Mouse (Mus musculus) thymus, adult 2 months (tissue): ENCODE measurements around the gene Atp8b2.

Experiments
- CTCF ChIP-seq: fragments of 200-500 bp; IDR thresholded peaks from 2 replicates; pipeline ENCODE4 v1.5.1; 2012; ENCODE audit warnings: mild to moderate bottlenecking, control low read depth, low read length, moderate library complexity, borderline replicate concordance; ENCODE audit not compliant: control insufficient read depth, poor library complexity, insufficient read depth; ENCODE audit errors: extremely low read depth
- POLR2A ChIP-seq: fragments of 200-500 bp; IDR thresholded peaks from 2 replicates; pipeline ENCODE4 v1.6.1; 2012; ENCODE audit warnings: mild to moderate bottlenecking, low read length, control low read depth, moderate library complexity; ENCODE audit not compliant: control insufficient read depth, poor library complexity, insufficient read depth; ENCODE audit errors: extremely low read depth

GRCm38 (mm10) chr3:89891696-89892095, 71.6 kb downstream of the Atp8b2 start:
- TF ChIP-seq CTCF: no peak
- no peak for TF ChIP-seq POLR2A
